Mouse (Mus musculus) cortical plate, adult 2 months (tissue): ENCODE measurements around the gene H2-T23.
"Not testable (repeated sequence)": the region's sequence is repeated elsewhere in the genome, so short reads cannot be mapped to it uniquely, and the experiment has no call there.

Source experiments
- CTCF ChIP-seq: fragments of 200-500 bp; IDR thresholded peaks from 2 replicates; pipeline ENCODE4 v1.5.1; 2011; ENCODE audit warnings: mild to moderate bottlenecking, control low read depth, low read length; ENCODE audit not compliant: insufficient read depth; ENCODE audit errors: extremely low read depth
- POLR2A ChIP-seq: fragments of 200-500 bp; IDR thresholded peaks from 2 replicates; pipeline ENCODE4 v1.6.1; 2011; ENCODE audit warnings: mild to moderate bottlenecking, low read length, control low read depth; ENCODE audit not compliant: insufficient read depth; ENCODE audit errors: extremely low read depth

- peak; percentile 31; the same call in 1 of the 2 replicates for TF ChIP-seq CTCF
- not testable (repeated sequence) for TF ChIP-seq POLR2A
Measured at GRCm38 (mm10) chr17:36031583-36032331, 898 bp downstream of the H2-T23 start.
